Mouse (Mus musculus): ENCODE results near the gene Pld2.

DNA sequence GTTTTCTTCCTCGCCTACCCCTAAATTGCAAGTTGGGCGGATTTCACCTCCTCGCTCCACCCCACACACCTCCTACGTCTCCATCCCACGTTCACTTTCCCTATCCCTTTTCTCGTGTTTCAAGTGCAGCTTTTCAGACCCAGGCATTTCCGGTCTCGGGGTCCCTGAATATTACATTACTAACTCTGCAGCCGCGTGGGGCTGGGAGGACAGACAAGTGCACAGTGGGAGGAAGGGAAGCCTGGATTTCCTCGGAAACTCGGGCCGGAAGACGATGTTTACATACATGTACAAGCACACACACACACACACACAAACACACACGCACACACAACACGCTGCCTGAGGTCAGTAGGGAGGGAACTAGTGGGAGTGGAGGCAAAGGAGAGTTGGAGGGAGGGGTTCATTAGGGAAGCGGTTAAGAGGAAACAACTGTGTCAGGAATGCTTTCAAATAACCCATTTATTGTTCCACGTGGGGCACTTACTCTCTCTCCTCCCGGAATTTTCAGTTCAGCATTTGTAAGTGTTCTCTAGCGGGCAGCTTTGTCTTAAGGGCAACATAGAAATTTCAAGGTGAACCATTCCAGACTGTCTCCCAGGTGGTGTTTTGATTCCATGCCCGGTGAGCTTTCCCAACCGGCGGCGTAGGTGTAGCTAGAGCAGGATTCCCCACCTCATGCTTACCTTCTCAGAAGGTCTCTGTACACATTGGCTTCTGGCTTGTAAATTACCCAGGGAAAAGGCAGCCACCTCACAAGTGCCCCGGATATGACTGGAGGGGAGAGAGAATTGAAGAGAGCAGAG, 23.8 kb downstream of the Pld2 start:
- TF ChIP-seq POLR2A (IDR thresholded peaks at IDR 0.05; ENCODE audit: low read depth, low read length): no peak
- TF ChIP-seq CTCF (IDR thresholded peaks at IDR 0.05; ENCODE audit: borderline replicate concordance, insufficient read depth, low read length): no peak

Data from embryonic fibroblast, embryonic 13.5 days (primary cell).